Comparison of ENCODE assay signal across 18 mouse cellular contexts in genomic region chr1:179632746-179633413, GRCm38 (mm10). TPM values are rescaled to one million over a fixed set of nuclear protein-coding genes. Genes with fewer than 3 reads are reported as not detected.
DNase-seq lines count a peak whose midpoint lies in the region; ATAC-seq and TF ChIP-seq lines count a peak whose summit lies in the region.
"Had no signal": no experiment of that assay in that cellular context is flagged by ENCODE, and none has a peak within 500 bp of the region (broad histone marks: within the 10 kb centered on the region; RNA-seq: fewer than 3 reads in every experiment).

No protein-coding gene starts in this region.

- H3K9ac ChIP-seq in heart, embryonic 11.5 days (ENCODE audit: low read depth, low read length) = 0 out of 2 replicates have a peak overlapping the region, but pooled peaks have one; percentile 5
- H3K9ac ChIP-seq in hindbrain, postnatal 0 days (replicated peaks; ENCODE audit: low read length) = no peak overlapping the region
- H3K9ac ChIP-seq: embryonic facial prominence, embryonic 15.5 days; heart, embryonic 15.5 days; hindbrain, embryonic 15.5 days had no signal

- no peaks in the 10 kb centered on the region for H3K36me3 ChIP-seq in heart, embryonic 11.5 days (ENCODE audit: control insufficient read depth, insufficient read depth, low read length)
- no peaks in the 10 kb centered on the region for H3K36me3 ChIP-seq in hindbrain, postnatal 0 days (ENCODE audit: insufficient read depth, low read length)
- H3K36me3 ChIP-seq: embryonic facial prominence, embryonic 15.5 days; heart, embryonic 10.5 days; heart, embryonic 15.5 days; hindbrain, embryonic 15.5 days had no signal

- H3K4me3 ChIP-seq in heart, embryonic 11.5 days (ENCODE audit: low read depth, low read length) = no peak overlapping the region
- no peak overlapping the region for H3K4me3 ChIP-seq in hindbrain, postnatal 0 days (ENCODE audit: low read length)
- H3K4me3 ChIP-seq: embryonic facial prominence, embryonic 15.5 days; heart, embryonic 10.5 days; heart, embryonic 15.5 days; hindbrain, embryonic 15.5 days had no signal

- intact Hi-C loops in heart, postnatal 36 days (cut with DNase I) = no loop called here

- no peak for TF ChIP-seq CTCF in hindbrain, postnatal 0 days (IDR thresholded peaks at IDR 0.05; ENCODE audit: low read depth)

- no peak overlapping the region for H3K27ac ChIP-seq in heart, embryonic 11.5 days (ENCODE audit: low read depth, low read length)
- H3K27ac ChIP-seq in hindbrain, postnatal 0 days = no peak overlapping the region
- H3K27ac ChIP-seq: embryonic facial prominence, embryonic 15.5 days; heart, embryonic 10.5 days; heart, embryonic 15.5 days; hindbrain, embryonic 15.5 days had no signal

- no peak for DNase-seq in heart, postnatal 36 days
- DNase-seq in thymus, postnatal 0 days (ENCODE audit: low spot score) = peak; percentile 3
- DNase-seq in thymus, postnatal 25 days = no peak
- DNase-seq in hindbrain, postnatal 0 days (ENCODE audit: low spot score) = no peak
- DNase-seq in embryo, embryonic 9.5 days (ENCODE audit: extremely low spot score) = no peak
- DNase-seq: adrenal gland, postnatal 25 days; cerebellum, adult 18-20 months; cerebellum, postnatal 36 days; gastrocnemius, postnatal 14 days had no signal

- no peak for ATAC-seq in heart, embryonic 11.5 days (replicated peaks; ENCODE audit: insufficient number of reproducible peaks, low FRiP score, low TSS enrichment)
- ATAC-seq in hematopoietic stem cell, adult 5-6 weeks (replicated peaks in 1 of 2; ENCODE audit: insufficient read depth in 1 of 2, low FRiP score in 2 of 2, low TSS enrichment in 1 of 2, low read depth in 1 of 2, poor library complexity in 2 of 2, severe bottlenecking in 2 of 2) = peak; percentile 60 to 64
- no peak for ATAC-seq in hindbrain, postnatal 0 days
- ATAC-seq: forebrain, embryonic 16.5 days; inflammation-experienced regulatory T-cells, adult 6 months; intestine, postnatal 0 days had no signal

- no peaks in the 10 kb centered on the region for H3K9me3 ChIP-seq in heart, embryonic 11.5 days (replicated peaks; ENCODE audit: control insufficient read depth, low read length)
- no peaks in the 10 kb centered on the region for H3K9me3 ChIP-seq in hindbrain, postnatal 0 days (ENCODE audit: low read length)
- H3K9me3 ChIP-seq: embryonic facial prominence, embryonic 15.5 days; heart, embryonic 10.5 days; heart, embryonic 15.5 days; hindbrain, embryonic 15.5 days had no signal

- WGBS in heart, embryonic 11.5 days (ENCODE audit: insufficient replicate concordance) = 75% methylated on average over 11 of the region's 11 CpGs
- WGBS in hindbrain, postnatal 0 days = 80% methylated on average over 11 of the region's 11 CpGs

- H3K4me1 ChIP-seq in heart, embryonic 11.5 days (ENCODE audit: control insufficient read depth, insufficient read depth, low read length) = peaks cover 7% of the 10 kb centered on the region
- no peaks in the 10 kb centered on the region for H3K4me1 ChIP-seq in hindbrain, postnatal 0 days (ENCODE audit: insufficient read depth, low read length)
- H3K4me1 ChIP-seq: hindbrain, embryonic 15.5 days had no signal

- H3K27me3 ChIP-seq in heart, embryonic 11.5 days (ENCODE audit: control insufficient read depth, insufficient read depth, low read length) = no peaks in the 10 kb centered on the region
- no peaks in the 10 kb centered on the region for H3K27me3 ChIP-seq in hindbrain, postnatal 0 days (ENCODE audit: insufficient read depth, low read length)
- H3K27me3 ChIP-seq: embryonic facial prominence, embryonic 15.5 days; heart, embryonic 15.5 days; hindbrain, embryonic 15.5 days had no signal

- H3K4me2 ChIP-seq in heart, embryonic 11.5 days = no peak overlapping the region
- no peak overlapping the region for H3K4me2 ChIP-seq in hindbrain, postnatal 0 days (ENCODE audit: low read depth, low read length)
- H3K4me2 ChIP-seq: embryonic facial prominence, embryonic 15.5 days; heart, embryonic 15.5 days; hindbrain, embryonic 15.5 days had no signal

RNA-seq across cellular contexts. Expression of gene Sccpdh, which starts 35.1 kb away (rescaled TPM):
- 82.4 and 96.1 TPM in 2 replicates for polyA plus RNA-seq in heart, embryonic 11.5 days (2014; fragmentation: Nextera tagmentation; extraction: Ambion mirVana)
- 10 to 100 TPM; 57.1 to 58.5 TPM for total RNA-seq in heart, postnatal 36 days (2021)
- polyA plus RNA-seq in thymus, postnatal 0 days (2015; fragmentation: Nextera tagmentation; extraction: Ambion mirVana) = 15.6 and 17.0 TPM in 2 replicates
- total RNA-seq in hematopoietic stem cell, adult 5-6 weeks (2017) = 39.8 and 46.7 TPM in 2 replicates
- 63.8 and 87.3 TPM in 2 replicates for total RNA-seq in hindbrain, postnatal 0 days (2014; rRNA removed)
- 183 and 187 TPM in 2 replicates for polyA plus RNA-seq in hindbrain, postnatal 0 days (2015; fragmentation: Nextera tagmentation; extraction: Ambion mirVana)

Comparison
In these comparisons a context has a peak if more than half of its experiments do, and no peak if none do; other contexts are left out.
1. ATAC-seq: peak in hematopoietic stem cell, adult 5-6 weeks (2 of 2); none in heart, embryonic 11.5 days (single experiment) and hindbrain, postnatal 0 days (single experiment).